Mouse (Mus musculus) neural tube, embryonic 14.5 days (tissue): ENCODE measurements around the gene Slain2. TPM values are rescaled to one million over a fixed set of nuclear protein-coding genes. Genes with fewer than 3 reads are reported as not detected.

Source experiments
- ATAC-seq: fragments of 200-750 bp; cut with Nextera tagmentation; 2 replicates; pipeline ENCODE4 v1.8.0; 2017; ENCODE audit warnings: low read depth, mild to moderate bottlenecking, moderate TSS enrichment, moderate library complexity
- H3K27ac ChIP-seq: fragments of 300-500 bp; sonication (generic); 2 replicates; pipeline ENCODE4 v1.5.1; 2014; ENCODE audit warnings: low read depth, mild to moderate bottlenecking, control low read depth, low read length, moderate library complexity, mixed read lengths
- H3K27me3 ChIP-seq: fragments of 300-500 bp; sonication (generic); 2 replicates; pipeline ENCODE4 v1.6.1; 2014; ENCODE audit warnings: low read length; ENCODE audit not compliant: control insufficient read depth, insufficient read depth
- H3K36me3 ChIP-seq: fragments of 300-500 bp; sonication (generic); 2 replicates; pipeline ENCODE4 v1.6.1; 2014; ENCODE audit warnings: low read length, mixed read lengths; ENCODE audit not compliant: control insufficient read depth, insufficient read depth
- H3K4me1 ChIP-seq: fragments of 300-500 bp; sonication (generic); 2 replicates; pipeline ENCODE4 v1.6.1; 2014; ENCODE audit warnings: low read length; ENCODE audit not compliant: control insufficient read depth, insufficient read depth
- H3K4me2 ChIP-seq: fragments of 300-500 bp; sonication (generic); 2 replicates; pipeline ENCODE4 v1.6.1; 2014; ENCODE audit warnings: mild to moderate bottlenecking, low read depth, low read length, control low read depth
- H3K4me3 ChIP-seq: fragments of 300-500 bp; sonication (generic); 2 replicates; pipeline ENCODE4 v1.5.1; 2014; ENCODE audit warnings: low read depth, low read length, control low read depth, mixed read lengths
- H3K9ac ChIP-seq: fragments of 300-500 bp; sonication (generic); replicated peaks from 2 replicates; pipeline ENCODE4 v1.6.1; 2014; ENCODE audit warnings: low read depth, mild to moderate bottlenecking, control low read depth, low read length, mixed read lengths
- H3K9me3 ChIP-seq: fragments of 300-500 bp; sonication (generic); 2 replicates; pipeline ENCODE4 v1.6.1; 2016; ENCODE audit warnings: low read length; ENCODE audit not compliant: control insufficient read depth
- WGBS: fragments of 180-500 bp; shearing (Covaris S2); extraction: QIAGEN DNeasy Blood & Tissue Kit; methylation state at CpG from one replicate; pipeline ENCODE4 v1.1.7; 2014; 5-methylcytosine and 5-hydroxymethylcytosine counted together
- polyA plus RNA-seq: library from polyadenylated mRNA; unstranded; fragments of >200 nt; fragmentation: Nextera tagmentation; extraction: Ambion mirVana; gene quantifications from 2 replicates; pipeline ENCODE4 v1.2.1, GENCODE M21; 2014

The Slain2 gene
- 22.3 and 28.9 TPM in 2 replicates for polyA plus RNA-seq

- Histone ChIP-seq H3K9me3 (no peaks in the 10 kb centered on the region), H3K4me1 (peaks cover 21% of the 10 kb centered on the region), H3K4me3 (peak within 1 kb of the TSS; percentile 97), H3K27me3 (no peaks in the 10 kb centered on the region; the same call in 1 of the 2 replicates), H3K9ac (peak within 1 kb of the TSS; percentile 96), H3K27ac (peak within 1 kb of the TSS; percentile 98), H3K36me3 (no peaks in the 10 kb centered on the region), H3K4me2 (peak within 1 kb of the TSS; percentile 62)
- ATAC-seq = peak; percentile 94
- WGBS = under 1% methylated on average over 81 of the region's 83 CpGs
Observed at GRCm38 (mm10) chr5:72913648-72914557, at the start of gene Slain2. Slain2 (plus strand) TSS chr5:72914304.

- 84% methylated on average over 3 of the region's 3 CpGs for WGBS
- ATAC-seq = no peak
- Histone ChIP-seq H3K9ac (no peak overlapping the region), H3K9me3 (0 out of 2 replicates have a peak, but pooled peaks cover 2% of the 10 kb centered on the region), H3K4me1 (no peaks in the 10 kb centered on the region), H3K27ac (no peak overlapping the region), H3K36me3 (no peaks in the 10 kb centered on the region), H3K27me3 (no peaks in the 10 kb centered on the region), H3K4me2 (no peak overlapping the region), H3K4me3 (no peak overlapping the region)
Observed at GRCm38 (mm10) chr5:72864654-72865178, 49.4 kb upstream of the Slain2 start.

DNA sequence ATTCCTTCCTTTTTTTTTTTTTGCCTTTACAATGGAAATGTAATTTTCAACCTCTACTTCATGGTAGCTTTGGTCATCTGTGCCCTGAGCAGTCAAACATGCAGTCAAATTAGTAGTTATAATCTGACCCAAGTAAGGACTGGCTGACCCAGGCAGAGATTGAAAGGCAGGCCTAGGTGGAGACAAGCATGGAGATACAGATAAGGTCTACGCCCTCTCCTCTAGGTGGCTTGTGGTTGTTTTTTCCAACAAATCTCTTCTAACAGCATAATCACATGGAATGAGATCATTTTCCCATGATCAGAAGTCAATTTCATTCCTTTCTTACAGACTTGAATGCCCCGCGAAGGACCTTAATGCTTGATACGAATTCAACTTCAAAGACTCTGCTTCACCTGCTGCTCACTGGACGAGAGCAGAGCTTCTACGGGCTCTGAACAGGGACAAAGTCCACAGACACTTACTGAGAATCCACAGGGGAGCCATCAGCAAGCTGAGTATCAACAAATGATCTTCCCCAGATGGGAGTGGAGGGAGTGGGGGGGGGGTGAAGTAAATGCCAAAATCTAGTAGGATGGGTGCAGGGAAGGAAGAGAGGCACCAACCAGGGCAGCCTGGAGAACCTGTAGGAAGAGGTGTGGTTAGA is 47.7 kb upstream of the Slain2 start:
- peak overlapping the region; percentile 83 for H3K4me2 ChIP-seq
- H3K4me1 ChIP-seq = no peaks in the 10 kb centered on the region
- no peak for ATAC-seq
- no peaks in the 10 kb centered on the region for H3K36me3 ChIP-seq
- WGBS = 56% methylated on average over 6 of the region's 6 CpGs
- no peaks in the 10 kb centered on the region for H3K9me3 ChIP-seq
- no peak overlapping the region for H3K9ac ChIP-seq
- no peak overlapping the region; the same call in 1 of the 2 replicates for H3K4me3 ChIP-seq
- H3K27ac ChIP-seq = no peak overlapping the region
- no peaks in the 10 kb centered on the region for H3K27me3 ChIP-seq

- Histone ChIP-seq H3K4me1 (no peaks in the 10 kb centered on the region), H3K4me3 (peak overlapping the region; percentile 48), H3K36me3 (no peaks in the 10 kb centered on the region), H3K4me2 (peak overlapping the region; percentile 83), H3K27ac (no peak overlapping the region), H3K27me3 (no peaks in the 10 kb centered on the region), H3K9me3 (no peaks in the 10 kb centered on the region), H3K9ac (no peak overlapping the region)
- 21% methylated on average over 16 of the region's 16 CpGs for WGBS
- no peak for ATAC-seq
Observed at GRCm38 (mm10) chr5:72867036-72867672, 47.0 kb upstream of the Slain2 start.

DNA sequence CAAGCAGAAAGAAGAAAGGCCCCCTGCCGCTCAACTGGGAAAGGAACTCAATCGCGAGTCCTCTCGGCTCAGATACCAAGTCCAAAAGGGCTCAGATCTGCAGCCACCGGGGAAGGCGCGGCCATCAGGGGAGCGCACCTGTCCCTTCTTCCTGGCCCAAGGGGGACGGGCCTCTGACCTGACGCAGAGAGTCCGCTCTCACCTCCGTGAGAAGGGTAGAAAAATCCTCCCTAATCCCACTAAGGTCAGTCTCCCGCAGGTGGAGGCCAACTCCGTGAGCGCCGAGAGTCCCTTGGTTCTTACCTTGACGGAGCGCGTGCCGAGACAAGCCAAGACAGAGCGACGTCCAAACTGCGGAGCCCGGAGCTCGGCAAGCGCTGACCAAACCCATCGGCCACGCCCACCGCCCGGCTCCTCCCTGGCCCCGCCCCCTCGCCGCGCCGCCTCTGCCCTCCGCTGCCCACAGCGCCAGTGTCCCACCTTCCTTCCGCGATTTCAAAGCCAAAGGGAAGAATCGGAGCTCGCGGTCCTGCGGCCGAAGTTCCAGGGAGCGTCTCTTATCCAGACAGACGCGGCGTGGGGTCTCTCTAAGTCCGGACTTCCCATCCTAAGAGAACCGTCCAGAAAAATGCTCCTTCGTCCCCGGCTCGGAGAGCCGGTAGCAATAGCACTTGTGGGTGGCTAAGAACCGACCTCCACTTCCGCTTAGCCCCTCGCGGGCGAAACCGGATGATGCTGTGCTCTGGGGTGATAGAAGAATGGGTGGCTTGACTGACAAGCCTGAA is 45.8 kb upstream of the Slain2 start, which contains the start of gene Tec:
Gene Tec (minus strand): TSS at position 393 of the 785 bp plus-strand sequence.
- Histone ChIP-seq H3K4me2 (peak within 1 kb of the TSS; percentile 83), H3K27ac (no peak within 1 kb of the TSS), H3K9me3 (no peaks in the 10 kb centered on the region), H3K36me3 (no peaks in the 10 kb centered on the region), H3K4me3 (peak within 1 kb of the TSS; percentile 48), H3K9ac (peak within 1 kb of the TSS; percentile 51), H3K4me1 (no peaks in the 10 kb centered on the region), H3K27me3 (no peaks in the 10 kb centered on the region)
- under 1% methylated on average over 60 of the region's 60 CpGs for WGBS
- peak; percentile 81 for ATAC-seq

- H3K36me3 ChIP-seq = no peaks in the 10 kb centered on the region
- 56% methylated on average over 14 of the region's 14 CpGs for WGBS
- ATAC-seq = 0 out of 2 replicates have a peak, but pooled peaks have one; percentile 13
- no peak overlapping the region for H3K4me3 ChIP-seq
- H3K27ac ChIP-seq = no peak overlapping the region
- H3K9me3 ChIP-seq = no peaks in the 10 kb centered on the region
- H3K9ac ChIP-seq = no peak overlapping the region
- H3K4me1 ChIP-seq = no peaks in the 10 kb centered on the region
- H3K4me2 ChIP-seq = no peak overlapping the region
- H3K27me3 ChIP-seq = no peaks in the 10 kb centered on the region
Observed at GRCm38 (mm10) chr5:72869779-72870608, 44.1 kb upstream of the Slain2 start.

GRCm38 (mm10) chr5:72871114-72871513 is 43.0 kb upstream of the Slain2 start:
- H3K36me3 ChIP-seq = no peaks in the 10 kb centered on the region
- H3K27me3 ChIP-seq = no peaks in the 10 kb centered on the region
- no peak overlapping the region for H3K9ac ChIP-seq
- no peak overlapping the region for H3K27ac ChIP-seq
- whole genome bisulfite sequencing = 80% methylated on average over 4 of the region's 4 CpGs
- H3K4me3 ChIP-seq = no peak overlapping the region
- no peak for ATAC-seq
- H3K4me1 ChIP-seq = no peaks in the 10 kb centered on the region
- no peak overlapping the region for H3K4me2 ChIP-seq
- no peaks in the 10 kb centered on the region for H3K9me3 ChIP-seq
